Mouse (Mus musculus): Measurements from ENCODE around the gene Szt2. TPM values are rescaled to one million over a fixed set of nuclear protein-coding genes. Genes with fewer than 3 reads are reported as not detected.

Gene Szt2
- polyA plus RNA-seq, 1 experiment from 2014 or later: 9.4 TPM

GRCm38 (mm10) chr4:118341447-118341846, 67.6 kb downstream of the Szt2 start:
- no peak overlapping the region for H3K27ac ChIP-seq (replicated peaks)
- no peaks in the 10 kb centered on the region for H3K36me3 ChIP-seq (replicated peaks)
- 87% methylated on average over 3 of the region's 3 CpGs for WGBS
- H3K4me3 ChIP-seq: no peak overlapping the region
- no peak for DNase-seq (ENCODE audit: low spot score)
- H3K27me3 ChIP-seq (replicated peaks; ENCODE audit: low read depth, poor library complexity, severe bottlenecking): no peaks in the 10 kb centered on the region
- H3K9me3 ChIP-seq: no peaks in the 10 kb centered on the region
- no peaks in the 10 kb centered on the region for H3K4me1 ChIP-seq

- 15% methylated on average over 7 of the region's 7 CpGs for WGBS
Observed at GRCm38 (mm10) chr4:118336658-118337057, 72.4 kb downstream of the Szt2 start.

GRCm38 (mm10) chr4:118335991-118336390, 73.1 kb downstream of the Szt2 start:
- Histone ChIP-seq H3K27me3 (replicated peaks; ENCODE audit: low read depth, poor library complexity, severe bottlenecking) (no peaks in the 10 kb centered on the region), H3K9me3 (no peaks in the 10 kb centered on the region), H3K4me3 (no peak overlapping the region), H3K27ac (replicated peaks) (no peak overlapping the region), H3K36me3 (replicated peaks) (no peaks in the 10 kb centered on the region), H3K4me1 (no peaks in the 10 kb centered on the region)
- DNase-seq (ENCODE audit: low spot score): no peak
- WGBS: 82% methylated on average over 4 of the region's 4 CpGs

More at GRCm38 (mm10) chr4:118336658-118337057, 72.4 kb downstream of the Szt2 start:
- peak; percentile 82 for DNase-seq (ENCODE audit: low spot score)
- H3K27ac ChIP-seq (replicated peaks): no peak overlapping the region
- no peaks in the 10 kb centered on the region for H3K36me3 ChIP-seq (replicated peaks)
- no peaks in the 10 kb centered on the region for H3K9me3 ChIP-seq
- no peaks in the 10 kb centered on the region for H3K4me1 ChIP-seq
- no peak overlapping the region for H3K4me3 ChIP-seq
- no peaks in the 10 kb centered on the region for H3K27me3 ChIP-seq (replicated peaks; ENCODE audit: low read depth, poor library complexity, severe bottlenecking)

GRCm38 (mm10) chr4:118331777-118332176, 77.3 kb downstream of the Szt2 start:
- no peaks in the 10 kb centered on the region for H3K27me3 ChIP-seq (replicated peaks; ENCODE audit: low read depth, poor library complexity, severe bottlenecking)
- WGBS: 67% methylated on average over 4 of the region's 4 CpGs
- H3K4me3 ChIP-seq: no peak overlapping the region
- no peaks in the 10 kb centered on the region for H3K36me3 ChIP-seq (replicated peaks)
- no peaks in the 10 kb centered on the region for H3K4me1 ChIP-seq
- DNase-seq (ENCODE audit: low spot score): no peak
- H3K27ac ChIP-seq (replicated peaks): no peak overlapping the region
- no peaks in the 10 kb centered on the region for H3K9me3 ChIP-seq

GRCm38 (mm10) chr4:118326476-118326875, 82.6 kb downstream of the Szt2 start:
- no peaks in the 10 kb centered on the region for H3K9me3 ChIP-seq
- H3K36me3 ChIP-seq (replicated peaks): no peaks in the 10 kb centered on the region
- H3K4me3 ChIP-seq: no peak overlapping the region
- H3K4me1 ChIP-seq: no peaks in the 10 kb centered on the region
- H3K27ac ChIP-seq (replicated peaks): no peak overlapping the region
- H3K27me3 ChIP-seq (replicated peaks; ENCODE audit: low read depth, poor library complexity, severe bottlenecking): no peaks in the 10 kb centered on the region
- DNase-seq (ENCODE audit: low spot score): no peak
- WGBS: 80% methylated on average over 7 of the region's 7 CpGs

GRCm38 (mm10) chr4:118320636-118321035, 88.4 kb downstream of the Szt2 start:
- Histone ChIP-seq H3K27me3 (replicated peaks; ENCODE audit: low read depth, poor library complexity, severe bottlenecking) (0 out of 2 replicates have a peak, but pooled peaks cover 6% of the 10 kb centered on the region), H3K27ac (replicated peaks) (no peak overlapping the region), H3K36me3 (replicated peaks) (no peaks in the 10 kb centered on the region), H3K4me3 (no peak overlapping the region), H3K9me3 (no peaks in the 10 kb centered on the region), H3K4me1 (peaks cover 12% of the 10 kb centered on the region)
- DNase-seq (ENCODE audit: low spot score): no peak
- 83% methylated on average over 2 of the region's 2 CpGs for WGBS

- Histone ChIP-seq H3K27ac (replicated peaks) (no peak overlapping the region), H3K9me3 (no peaks in the 10 kb centered on the region), H3K36me3 (replicated peaks) (no peaks in the 10 kb centered on the region), H3K27me3 (replicated peaks; ENCODE audit: low read depth, poor library complexity, severe bottlenecking) (0 out of 2 replicates have a peak, but pooled peaks cover 6% of the 10 kb centered on the region), H3K4me3 (peak overlapping the region; percentile 28; the same call in 1 of the 2 replicates), H3K4me1 (peaks cover 20% of the 10 kb centered on the region)
- DNase-seq (ENCODE audit: low spot score): no peak
- 40% methylated on average over 8 of the region's 8 CpGs for WGBS
Observed at GRCm38 (mm10) chr4:118319706-118320344, 89.2 kb downstream of the Szt2 start.

GRCm38 (mm10) chr4:118316662-118317061, 92.4 kb downstream of the Szt2 start:
- DNase-seq (ENCODE audit: low spot score): no peak
- H3K4me1 ChIP-seq: peaks cover 21% of the 10 kb centered on the region
- no peak overlapping the region for H3K27ac ChIP-seq (replicated peaks)
- H3K36me3 ChIP-seq (replicated peaks): no peaks in the 10 kb centered on the region
- WGBS: 86% methylated on average over 4 of the region's 4 CpGs
- H3K9me3 ChIP-seq: 0 out of 2 replicates have a peak, but pooled peaks cover 2% of the 10 kb centered on the region
- 0 out of 2 replicates have a peak, but pooled peaks cover 6% of the 10 kb centered on the region for H3K27me3 ChIP-seq (replicated peaks; ENCODE audit: low read depth, poor library complexity, severe bottlenecking)
- H3K4me3 ChIP-seq: no peak overlapping the region

GRCm38 (mm10) chr4:118315286-118315685, 93.8 kb downstream of the Szt2 start:
- Histone ChIP-seq H3K4me1 (peaks cover 21% of the 10 kb centered on the region), H3K36me3 (replicated peaks) (no peaks in the 10 kb centered on the region), H3K27me3 (replicated peaks; ENCODE audit: low read depth, poor library complexity, severe bottlenecking) (0 out of 2 replicates have a peak, but pooled peaks cover 6% of the 10 kb centered on the region), H3K4me3 (no peak overlapping the region), H3K27ac (replicated peaks) (no peak overlapping the region; the same call in 1 of the 2 replicates), H3K9me3 (0 out of 2 replicates have a peak, but pooled peaks cover 2% of the 10 kb centered on the region)
- DNase-seq (ENCODE audit: low spot score): no peak
- 57% methylated on average over 8 of the region's 8 CpGs for WGBS

Other genes starting within 250 kb of the Szt2 start
- 33.4 and 36.6 TPM in 2 replicates for gene Kdm4a, start 229.2 kb downstream of the Szt2 start, polyA plus RNA-seq (2016; fragmentation: Nextera tagmentation; extraction: Ambion mirVana)
- 88.2 and 95.5 TPM in 2 replicates for gene Ptprf, start 117.9 kb downstream of the Szt2 start, polyA plus RNA-seq (2016; fragmentation: Nextera tagmentation; extraction: Ambion mirVana)
- gene Med8, start 64 bp upstream of the Szt2 start, polyA plus RNA-seq (2016; fragmentation: Nextera tagmentation; extraction: Ambion mirVana): 152 and 155 TPM in 2 replicates
- gene Elovl1, start 18.8 kb upstream of the Szt2 start, polyA plus RNA-seq (2016; fragmentation: Nextera tagmentation; extraction: Ambion mirVana): 46.9 and 49.9 TPM in 2 replicates
- gene Cdc20, start 28.1 kb upstream of the Szt2 start, polyA plus RNA-seq (2016; fragmentation: Nextera tagmentation; extraction: Ambion mirVana): 402 and 411 TPM in 2 replicates
- gene Mpl, start 48.2 kb upstream of the Szt2 start, polyA plus RNA-seq (2016; fragmentation: Nextera tagmentation; extraction: Ambion mirVana): 0.94 and 1.2 TPM in 2 replicates
- 15.4 and 16.5 TPM in 2 replicates for gene Tie1, start 80.8 kb upstream of the Szt2 start, polyA plus RNA-seq (2016; fragmentation: Nextera tagmentation; extraction: Ambion mirVana)
- gene 2610528J11Rik, start 117.7 kb upstream of the Szt2 start, polyA plus RNA-seq (2016; fragmentation: Nextera tagmentation; extraction: Ambion mirVana): 3.9 TPM in 2 replicates
- 0.79 and 1.1 TPM in 2 replicates for gene Tmem125, start 134.8 kb upstream of the Szt2 start, polyA plus RNA-seq (2016; fragmentation: Nextera tagmentation; extraction: Ambion mirVana)
- 0.39 and 0.49 TPM in 2 replicates for gene Cfap57, start 211.5 kb upstream of the Szt2 start, polyA plus RNA-seq (2016; fragmentation: Nextera tagmentation; extraction: Ambion mirVana)
- 191 and 209 TPM in 2 replicates for gene Ebna1bp2, start 211.5 kb upstream of the Szt2 start, polyA plus RNA-seq (2016; fragmentation: Nextera tagmentation; extraction: Ambion mirVana)
- gene Olfr62, start 249.7 kb upstream of the Szt2 start, polyA plus RNA-seq (2016; fragmentation: Nextera tagmentation; extraction: Ambion mirVana): not detected in 2 replicates